Mouse (Mus musculus) urinary bladder, postnatal 36 days (tissue): ENCODE results near the gene Bcat2.

Experiments
- DNase-seq, 2 experiments: peaks; one replicate each; pipeline ENCODE4 v3.0.0; 2022; ENCODE audit warnings: low spot score in 2 of 2, mixed read lengths in 1 of 2

Bcat2 gene

GRCm38 (mm10) chr7:45587631-45588592 is 18.0 kb downstream of the Bcat2 start:
- DNase-seq: no peak

- peak; percentile 86 to 94 for DNase-seq
Measured at GRCm38 (mm10) chr7:45589173-45589572, 19.2 kb downstream of the Bcat2 start.

GRCm38 (mm10) chr7:45589898-45590297 is 19.9 kb downstream of the Bcat2 start:
- DNase-seq: no peak

- no peak for DNase-seq
Measured at GRCm38 (mm10) chr7:45590874-45591273, 20.9 kb downstream of the Bcat2 start.

- DNase-seq: no peak
Measured at GRCm38 (mm10) chr7:45591880-45592279, 21.9 kb downstream of the Bcat2 start.

- DNase-seq: peak; percentile 51 to 72
Measured at GRCm38 (mm10) chr7:45593118-45593815, 23.3 kb downstream of the Bcat2 start.

GRCm38 (mm10) chr7:45595176-45595575 is 25.2 kb downstream of the Bcat2 start:
- DNase-seq: no peak

- no peak for DNase-seq
Measured at GRCm38 (mm10) chr7:45596107-45596506, 26.2 kb downstream of the Bcat2 start.

GRCm38 (mm10) chr7:45597013-45597412 is 27.1 kb downstream of the Bcat2 start:
- DNase-seq: no peak

- DNase-seq: no peak
Measured at GRCm38 (mm10) chr7:45597527-45597926, 27.6 kb downstream of the Bcat2 start.

- no peak for DNase-seq
Measured at GRCm38 (mm10) chr7:45598960-45599879, 29.3 kb downstream of the Bcat2 start.

- DNase-seq: no peak
Measured at GRCm38 (mm10) chr7:45605704-45606289, 35.8 kb downstream of the Bcat2 start.

GRCm38 (mm10) chr7:45609511-45609910 is 39.6 kb downstream of the Bcat2 start:
- DNase-seq: no peak

GRCm38 (mm10) chr7:45616277-45616676 is 46.3 kb downstream of the Bcat2 start:
- DNase-seq: no peak

- no peak for DNase-seq
Measured at GRCm38 (mm10) chr7:45617042-45617695, 47.2 kb downstream of the Bcat2 start, which contains the start of gene Fut1. TSS of gene Fut1 (plus strand) at chr7:45617289.

- no peak for DNase-seq
Measured at GRCm38 (mm10) chr7:45618316-45618715, 48.4 kb downstream of the Bcat2 start.

GRCm38 (mm10) chr7:45619592-45619991 is 49.6 kb downstream of the Bcat2 start:
- DNase-seq: no peak

GRCm38 (mm10) chr7:45621443-45621842 is 51.5 kb downstream of the Bcat2 start, which contains the start of gene Izumo1:
TSS of gene Izumo1 (plus strand) at chr7:45621811.
- no peak for DNase-seq

- no peak for DNase-seq
Measured at GRCm38 (mm10) chr7:45623507-45623906, 53.6 kb downstream of the Bcat2 start.

- DNase-seq: no peak
Measured at GRCm38 (mm10) chr7:45624718-45625117, 54.8 kb downstream of the Bcat2 start.

- DNase-seq: no peak
Measured at GRCm38 (mm10) chr7:45625481-45625880, 55.5 kb downstream of the Bcat2 start.
